In the genomic region with DNA sequence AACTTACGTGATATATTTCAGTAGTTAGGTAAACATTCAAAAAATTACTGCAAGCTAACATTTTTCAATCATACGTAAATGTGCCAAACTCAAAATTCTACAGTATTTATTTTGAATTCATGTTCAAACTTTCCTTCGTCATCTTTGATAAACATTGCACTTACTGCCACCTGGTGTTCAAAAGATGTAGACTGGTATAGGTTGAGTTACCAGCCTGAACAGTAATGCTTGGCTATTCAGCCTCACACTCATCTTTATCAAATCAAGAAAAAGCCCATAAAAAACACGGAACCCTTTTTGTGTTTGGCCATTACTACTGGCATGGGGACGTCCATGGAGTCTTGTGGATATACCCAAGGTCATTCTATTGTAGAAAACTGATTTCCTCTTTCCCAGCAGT, we compare ENCODE assay signal across 8 mouse cellular contexts. TPM values are rescaled to one million over a fixed set of nuclear protein-coding genes. Genes with fewer than 3 reads are reported as not detected.
A peak's percentile ranks its signal among the peaks of the same experiment; 100 is the strongest.
DNase-seq lines count a peak whose midpoint lies in the region; ATAC-seq lines count a peak whose summit lies in the region.

No protein-coding gene starts in this region.

- H3K27me3 ChIP-seq in hindbrain, embryonic 14.5 days (ENCODE audit: control insufficient read depth, insufficient read depth, low read length): no peaks in the 10 kb centered on the region
- H3K27me3 ChIP-seq in hindbrain, embryonic 12.5 days: no peaks in the 10 kb centered on the region
- H3K27me3 ChIP-seq in intestine, embryonic 16.5 days (replicated peaks; ENCODE audit: control insufficient read depth, insufficient read depth, low read length): no peaks in the 10 kb centered on the region

- ATAC-seq in hindbrain, embryonic 14.5 days (ENCODE audit: low FRiP score): no peak
- no peak for ATAC-seq in hindbrain, embryonic 12.5 days (ENCODE audit: low FRiP score)
- ATAC-seq in hematopoietic stem cell, adult 5-6 weeks (replicated peaks in 1 of 2; ENCODE audit: insufficient read depth in 1 of 2, low FRiP score in 2 of 2, low TSS enrichment in 1 of 2, low read depth in 1 of 2, poor library complexity in 2 of 2, severe bottlenecking in 2 of 2): peak; percentile 58 to 69; a peak in 2 of 4 replicates
- ATAC-seq in intestine, embryonic 16.5 days: no peak

- H3K36me3 ChIP-seq in hindbrain, embryonic 14.5 days (replicated peaks; ENCODE audit: control insufficient read depth, insufficient read depth): no peaks in the 10 kb centered on the region
- H3K36me3 ChIP-seq in hindbrain, embryonic 12.5 days: no peaks in the 10 kb centered on the region
- H3K36me3 ChIP-seq in intestine, embryonic 16.5 days (ENCODE audit: control insufficient read depth, insufficient read depth, low read length): no peaks in the 10 kb centered on the region

- WGBS in hindbrain, embryonic 14.5 days: 38% methylated on average over 5 of the region's 5 CpGs
- 28% methylated on average over 5 of the region's 5 CpGs for WGBS in hindbrain, embryonic 12.5 days
- 23% methylated on average over 5 of the region's 5 CpGs for WGBS in intestine, embryonic 16.5 days

- H3K9me3 ChIP-seq in hindbrain, embryonic 14.5 days (ENCODE audit: control insufficient read depth, low read length): no peaks in the 10 kb centered on the region
- H3K9me3 ChIP-seq in hindbrain, embryonic 12.5 days (replicated peaks): no peaks in the 10 kb centered on the region
- H3K9me3 ChIP-seq in intestine, embryonic 16.5 days (ENCODE audit: control insufficient read depth, low read length): no peaks in the 10 kb centered on the region

- DNase-seq in hindbrain, embryonic 14.5 days (ENCODE audit: low spot score): peak; percentile 81
- peak; percentile 89 for DNase-seq in 3T3-L1 (ENCODE audit: low read depth, low spot score)
- DNase-seq in R1 (ENCODE audit: low read depth, low spot score): peak; percentile 18
- no peak for DNase-seq in ovary, postnatal 36 days (ENCODE audit: low spot score)
- DNase-seq in spleen, postnatal 14 days (ENCODE audit: low spot score in 2 of 2): no peak

- H3K27ac ChIP-seq in hindbrain, embryonic 14.5 days: no peak overlapping the region
- no peak overlapping the region for H3K27ac ChIP-seq in hindbrain, embryonic 12.5 days
- H3K27ac ChIP-seq in intestine, embryonic 16.5 days (ENCODE audit: low read length): no peak overlapping the region

- no peaks in the 10 kb centered on the region for H3K4me1 ChIP-seq in hindbrain, embryonic 14.5 days (replicated peaks; ENCODE audit: control insufficient read depth, insufficient read depth, low read length)
- no peaks in the 10 kb centered on the region for H3K4me1 ChIP-seq in hindbrain, embryonic 12.5 days
- no peaks in the 10 kb centered on the region for H3K4me1 ChIP-seq in intestine, embryonic 16.5 days (ENCODE audit: control insufficient read depth, insufficient read depth, low read length)

- no peak overlapping the region for H3K9ac ChIP-seq in hindbrain, embryonic 14.5 days
- no peak overlapping the region for H3K9ac ChIP-seq in hindbrain, embryonic 12.5 days
- H3K9ac ChIP-seq in intestine, embryonic 16.5 days (ENCODE audit: low read depth, low read length): no peak overlapping the region

- no peak overlapping the region for H3K4me3 ChIP-seq in hindbrain, embryonic 14.5 days (replicated peaks; ENCODE audit: low read length)
- H3K4me3 ChIP-seq in hindbrain, embryonic 12.5 days: no peak overlapping the region
- H3K4me3 ChIP-seq in intestine, embryonic 16.5 days (ENCODE audit: low read length): no peak overlapping the region

- H3K4me2 ChIP-seq in hindbrain, embryonic 14.5 days (replicated peaks): no peak overlapping the region
- no peak overlapping the region for H3K4me2 ChIP-seq in hindbrain, embryonic 12.5 days (replicated peaks)
- H3K4me2 ChIP-seq in intestine, embryonic 16.5 days (ENCODE audit: low read depth, low read length): no peak overlapping the region

RNA-seq across cellular contexts. Expression of a gene that starts 9.6 kb away (rescaled TPM):
- polyA plus RNA-seq in hindbrain, embryonic 14.5 days (2014; fragmentation: Nextera tagmentation; extraction: Ambion mirVana): 9.5 and 10.5 TPM in 2 replicates
- 7.3 TPM in 2 replicates for polyA plus RNA-seq in hindbrain, embryonic 12.5 days (2016; fragmentation: Nextera tagmentation; extraction: Ambion mirVana)
- not detected in 2 replicates for total RNA-seq in hematopoietic stem cell, adult 5-6 weeks (2017)
- polyA plus RNA-seq in intestine, embryonic 16.5 days (2015; fragmentation: Nextera tagmentation; extraction: Ambion mirVana): 0.91 and 0.95 TPM in 2 replicates

Comparison
In these comparisons a context has a peak if more than half of its experiments do, and no peak if none do; other contexts are left out.
1. ATAC-seq: peak in hematopoietic stem cell, adult 5-6 weeks (2 of 2); none in hindbrain, embryonic 14.5 days (single experiment), hindbrain, embryonic 12.5 days (single experiment) and intestine, embryonic 16.5 days (single experiment).
2. DNase-seq: peak in hindbrain, embryonic 14.5 days (single experiment), 3T3-L1 (single experiment) and R1 (single experiment); none in ovary, postnatal 36 days (single experiment) and spleen, postnatal 14 days (0 of 2).